Mouse (Mus musculus) spleen, adult 12 weeks (tissue): Measurements from ENCODE around the gene Tbc1d16.

ENCODE experiments used
- DNase-seq: peaks from one replicate; pipeline ENCODE4 v3.0.0; 2022; ENCODE audit warnings: low spot score

The Tbc1d16 gene

GRCm38 (mm10) chr11:119236354-119236753 lies 8.1 kb upstream of the Tbc1d16 start:
- DNase-seq: no peak

DNA sequence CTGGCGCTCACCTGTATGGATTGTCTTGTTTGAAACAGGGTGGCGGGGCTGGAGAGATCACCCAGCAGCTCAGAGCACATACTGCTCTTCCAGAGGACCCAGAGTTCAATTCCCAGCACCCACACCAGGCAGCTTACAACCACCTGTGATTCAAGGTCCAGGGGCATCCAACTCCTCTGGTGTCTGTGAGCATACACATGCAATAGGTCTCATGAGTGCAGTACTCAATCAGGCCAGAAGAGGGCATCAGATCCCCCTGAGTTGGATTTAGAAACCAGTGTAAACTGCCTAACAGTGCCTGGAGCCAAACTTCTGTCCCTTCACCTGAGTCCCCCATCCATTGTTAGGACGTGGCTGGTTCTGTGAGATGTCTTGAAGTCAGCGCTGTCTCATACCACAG lies 7.3 kb upstream of the Tbc1d16 start:
- peak; percentile 46 for DNase-seq

GRCm38 (mm10) chr11:119234770-119235169 lies 6.5 kb upstream of the Tbc1d16 start:
- DNase-seq: no peak

GRCm38 (mm10) chr11:119228846-119229626 lies 737 bp upstream of the Tbc1d16 start:
- peak; percentile 45 for DNase-seq

GRCm38 (mm10) chr11:119227591-119227990 lies 708 bp downstream of the Tbc1d16 start:
- no peak for DNase-seq

DNA sequence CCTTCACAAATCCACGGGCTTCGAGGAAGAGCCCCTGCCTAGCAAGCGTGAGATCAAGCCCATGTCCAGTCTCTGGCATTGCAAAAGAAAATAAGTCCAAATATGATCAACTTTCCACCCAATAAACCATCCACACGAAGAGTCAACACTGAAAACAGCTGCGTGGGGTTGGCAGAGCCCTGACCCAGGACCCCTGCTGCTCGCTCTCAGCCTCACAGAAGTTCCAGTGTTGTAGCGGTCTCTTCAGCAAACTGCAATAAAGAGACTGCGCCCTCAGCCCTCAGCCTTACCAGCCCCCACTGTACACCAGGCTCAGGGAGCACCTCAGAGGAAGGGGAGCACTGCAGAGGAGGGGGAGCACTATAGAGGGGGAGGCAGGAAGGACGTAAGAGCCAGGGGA lies 2.7 kb downstream of the Tbc1d16 start:
- DNase-seq: no peak

- DNase-seq: no peak
These were observed 3.4 kb downstream of the Tbc1d16 start for GRCm38 (mm10) chr11:119224926-119225325.

DNA sequence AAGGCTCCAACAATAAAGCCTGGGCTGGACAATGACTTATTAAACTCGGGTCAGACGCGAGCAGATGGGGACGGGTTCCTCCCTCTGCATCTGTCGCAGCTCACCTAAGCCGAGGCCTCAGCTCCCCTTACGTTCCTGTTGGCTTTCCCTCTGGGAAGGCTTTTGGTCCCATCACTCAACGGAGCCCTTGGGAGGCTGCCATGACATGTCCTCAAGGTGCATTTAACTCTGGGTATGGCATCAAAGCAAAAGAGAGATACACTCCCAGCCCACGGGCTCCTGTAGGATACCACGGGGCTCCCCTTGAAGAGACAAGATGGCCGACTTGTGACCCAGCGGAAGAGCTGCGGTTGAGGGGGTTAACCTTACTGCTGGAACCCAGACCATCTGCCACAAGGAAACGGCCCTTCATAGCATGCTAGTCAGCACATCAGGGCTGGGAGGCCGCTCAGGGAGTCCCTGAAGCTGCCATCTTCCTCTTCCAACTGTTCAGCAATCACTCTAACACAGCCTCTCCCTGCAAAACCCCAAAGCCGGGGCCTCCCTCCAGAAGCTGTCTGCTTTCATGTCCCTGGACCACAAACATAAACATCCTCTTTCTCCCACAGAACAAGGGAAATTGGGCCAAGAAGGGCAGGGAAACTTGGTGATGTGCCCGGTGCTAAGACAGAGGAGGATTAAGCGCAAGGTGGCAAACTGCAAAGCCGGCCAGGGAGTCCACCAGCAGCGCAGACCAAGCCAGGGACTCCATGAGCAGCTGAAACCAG lies 5.0 kb downstream of the Tbc1d16 start:
- no peak for DNase-seq

DNA sequence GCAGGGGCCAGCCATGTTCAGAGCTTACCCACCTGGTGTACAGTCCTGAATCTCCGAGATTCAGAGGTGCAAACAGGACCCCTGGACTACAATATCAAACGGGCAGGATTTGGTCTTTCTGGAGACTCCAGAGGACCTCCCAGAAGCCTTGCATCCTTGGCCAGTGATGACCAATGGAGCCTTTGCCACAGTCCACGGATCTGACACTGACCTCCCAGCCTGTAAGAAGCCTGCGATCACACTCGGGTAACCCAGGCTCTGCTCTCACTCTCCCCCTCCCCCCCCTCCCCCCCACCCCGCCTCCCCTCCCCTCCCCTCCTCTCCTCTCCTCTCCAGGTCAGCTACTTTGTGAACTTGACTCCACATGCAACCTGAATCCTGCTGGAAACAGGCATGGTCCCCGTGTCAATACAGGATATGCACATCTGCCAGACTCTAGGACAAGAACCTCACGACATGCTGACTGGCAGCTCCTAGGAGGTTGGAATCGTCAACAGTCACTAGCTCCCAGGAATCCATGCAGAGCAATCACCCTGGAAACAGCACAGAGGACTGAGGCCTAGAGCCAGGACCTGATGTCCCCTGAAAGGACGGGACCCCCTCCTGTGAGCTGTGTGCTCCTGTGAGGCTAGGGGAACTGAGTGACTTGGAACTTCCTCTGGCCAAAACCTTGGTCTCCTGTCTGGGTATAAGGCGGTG lies 6.3 kb downstream of the Tbc1d16 start:
- no peak for DNase-seq

DNA sequence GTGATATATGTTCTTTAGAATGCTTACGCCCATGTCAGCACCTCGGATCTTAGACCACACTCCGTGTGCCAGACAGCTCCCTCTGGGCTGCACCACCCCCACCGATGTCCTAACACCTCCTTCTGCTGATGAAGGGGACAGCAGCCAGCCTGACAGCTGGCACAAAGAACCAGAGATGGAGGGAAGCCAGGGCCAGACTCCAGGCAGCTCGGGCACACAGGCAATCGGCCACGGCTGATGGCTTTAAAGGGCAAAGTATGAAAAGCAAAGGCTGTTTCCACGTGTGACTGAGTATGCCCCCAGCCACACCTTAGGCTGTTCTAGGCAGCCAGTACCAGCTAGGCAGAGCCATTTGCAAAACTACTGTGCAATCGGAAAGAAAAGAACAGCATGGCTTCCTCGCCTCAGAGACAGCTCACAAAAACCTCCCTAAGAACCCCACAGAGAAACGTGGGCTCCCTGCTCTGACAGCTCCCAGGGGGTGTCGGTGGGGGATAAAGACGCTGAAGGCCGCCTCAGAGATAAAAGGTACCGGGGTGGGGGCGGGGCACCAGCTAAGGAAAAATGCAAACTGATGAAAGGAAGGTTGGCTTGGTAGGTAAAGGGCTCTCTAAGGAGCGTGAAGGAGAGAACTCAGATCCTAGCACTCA lies 8.4 kb downstream of the Tbc1d16 start:
- no peak for DNase-seq

GRCm38 (mm10) chr11:119217861-119218260 lies 10.4 kb downstream of the Tbc1d16 start:
- DNase-seq: no peak

DNA sequence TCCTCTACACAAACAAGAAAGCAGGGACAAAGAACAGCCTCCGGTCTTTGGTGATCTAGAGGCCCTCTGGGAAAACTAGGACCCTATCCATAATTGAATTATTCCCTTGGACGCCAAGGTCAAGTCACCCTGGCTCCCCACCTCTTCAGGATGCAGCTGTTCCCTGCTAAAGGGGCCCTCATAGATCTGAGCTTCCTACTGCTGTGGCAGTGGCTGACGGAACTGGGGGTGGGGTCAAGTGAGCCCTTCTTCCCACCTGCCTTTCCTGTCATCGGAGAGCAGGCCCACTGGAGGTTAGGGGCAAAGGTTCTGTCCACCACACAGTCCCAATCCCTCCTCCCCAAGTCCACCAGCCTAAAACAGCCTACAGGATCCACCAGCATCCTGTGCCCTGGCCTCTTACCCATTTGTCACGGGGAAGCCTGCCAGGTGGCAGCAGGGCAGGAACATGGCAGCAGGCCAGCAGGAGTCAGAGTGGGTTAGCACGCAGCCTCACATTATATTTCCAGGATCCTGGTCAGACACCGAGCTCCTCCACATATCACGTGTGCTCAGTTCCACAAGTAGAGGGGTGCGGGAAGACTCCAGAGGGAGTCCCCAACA lies 12.3 kb downstream of the Tbc1d16 start:
- no peak for DNase-seq

DNA sequence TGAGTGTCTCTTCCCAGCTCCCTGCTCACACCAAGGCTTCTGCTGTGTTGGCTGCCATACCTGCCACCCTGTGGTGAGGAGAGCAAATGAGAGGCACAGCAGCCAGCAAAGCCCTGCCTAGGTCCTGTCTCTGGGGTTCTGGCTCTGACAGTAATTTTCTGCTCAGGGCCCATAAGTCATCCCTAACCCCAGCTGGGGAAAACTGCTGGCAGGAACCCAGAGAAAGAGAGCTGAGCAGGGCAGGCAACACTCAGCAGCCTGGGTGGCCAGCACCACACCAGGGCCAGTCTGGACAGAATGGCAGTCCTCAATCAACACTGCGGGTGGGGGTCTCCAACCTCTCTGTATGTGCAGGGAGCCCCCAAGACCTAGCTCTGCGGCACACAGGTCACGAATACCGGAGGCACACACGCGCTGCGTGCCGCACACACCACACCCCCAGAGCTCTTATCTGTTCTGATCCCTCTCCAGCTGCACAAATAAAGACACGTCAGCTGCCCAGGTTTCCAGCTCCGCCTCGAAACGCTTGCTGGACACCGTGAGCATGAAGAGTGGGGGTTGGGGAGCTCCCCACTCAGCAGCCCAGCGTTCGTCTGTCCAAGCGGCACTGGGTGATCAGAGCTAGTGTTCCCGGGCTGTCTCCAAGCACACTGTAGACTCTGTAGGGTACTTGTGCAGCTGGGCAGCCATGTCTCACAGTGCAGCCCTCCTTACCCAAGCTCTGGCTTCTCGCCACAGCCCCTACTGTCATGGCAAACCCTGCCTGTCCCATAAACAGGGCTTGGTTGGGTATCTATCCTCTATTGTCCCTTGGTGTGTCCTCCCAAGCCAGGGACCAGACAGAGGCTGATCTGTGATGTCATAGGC lies 13.0 kb downstream of the Tbc1d16 start:
- DNase-seq: no peak

DNA sequence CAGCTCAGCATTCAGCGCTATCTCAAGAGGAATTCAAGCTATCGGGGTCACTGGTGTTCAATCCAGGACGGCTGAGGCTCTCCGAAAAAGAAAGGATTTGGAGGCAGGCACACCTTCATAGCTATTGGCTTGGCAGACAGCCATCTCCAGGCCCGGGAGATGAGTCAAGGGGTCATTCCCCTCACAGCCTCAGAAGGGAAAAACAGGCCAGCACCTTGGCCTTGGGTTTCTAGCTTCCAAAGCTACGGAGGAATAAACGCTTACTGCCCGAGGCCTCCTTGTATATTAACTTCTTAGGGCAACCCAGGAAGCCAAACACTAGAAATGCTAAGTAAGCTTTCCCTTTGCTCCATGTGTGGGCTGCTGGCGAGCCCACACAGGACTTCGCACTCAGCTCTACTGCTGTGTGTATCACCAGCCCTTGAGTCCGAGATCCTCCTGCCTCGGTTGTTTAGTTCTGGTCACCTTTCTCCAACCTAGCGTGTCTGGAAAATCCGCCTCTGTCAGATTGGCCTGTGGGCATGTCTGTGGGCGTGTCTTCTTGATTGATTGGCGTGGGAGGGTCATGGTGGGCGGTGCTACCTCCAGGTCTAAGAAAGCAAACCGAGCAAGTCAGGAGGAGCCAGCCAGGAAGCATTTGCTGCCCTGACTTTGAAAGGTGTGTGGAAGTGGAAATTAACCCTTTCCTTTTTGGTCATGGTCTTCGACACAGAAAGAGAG lies 15.0 kb downstream of the Tbc1d16 start:
- DNase-seq: no peak

GRCm38 (mm10) chr11:119211604-119212309 lies 16.5 kb downstream of the Tbc1d16 start:
- DNase-seq: no peak

GRCm38 (mm10) chr11:119210321-119211100 lies 17.8 kb downstream of the Tbc1d16 start:
- DNase-seq: no peak

- no peak for DNase-seq
These were observed 18.8 kb downstream of the Tbc1d16 start for GRCm38 (mm10) chr11:119209371-119210025.

DNA sequence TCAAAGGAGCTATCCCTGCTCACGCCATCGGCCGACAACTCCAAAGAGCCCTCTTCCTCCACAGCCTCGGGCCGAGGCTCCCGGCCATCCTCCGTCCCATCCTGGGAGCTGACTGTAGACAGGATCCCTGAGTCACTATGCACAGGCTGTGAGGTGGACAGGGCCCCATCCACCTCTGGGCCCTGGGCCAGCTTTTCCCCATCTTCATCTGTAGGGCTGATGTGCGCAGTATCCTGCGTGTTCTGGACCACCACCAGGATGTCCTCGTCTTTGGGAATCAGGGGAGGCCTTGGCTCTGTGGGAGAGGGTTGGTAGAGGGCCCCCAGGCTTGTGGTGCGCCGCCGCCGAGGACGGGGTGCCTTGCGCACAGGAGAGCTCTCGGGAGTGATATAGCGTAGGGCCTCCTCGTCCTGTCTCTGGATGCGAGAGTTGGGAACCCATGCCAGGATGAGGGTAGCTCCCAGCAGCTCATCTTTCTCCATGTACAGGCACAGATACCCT lies 19.4 kb downstream of the Tbc1d16 start:
- no peak for DNase-seq
